Mouse (Mus musculus): ENCODE measurements at regions not wholly inside any gene's neighbourhood (a gene's known extent, or its start where the extent isn't known, plus 50 kb on each side); places are given as distances from the start of the nearest gene placed in this dataset.

DNA sequence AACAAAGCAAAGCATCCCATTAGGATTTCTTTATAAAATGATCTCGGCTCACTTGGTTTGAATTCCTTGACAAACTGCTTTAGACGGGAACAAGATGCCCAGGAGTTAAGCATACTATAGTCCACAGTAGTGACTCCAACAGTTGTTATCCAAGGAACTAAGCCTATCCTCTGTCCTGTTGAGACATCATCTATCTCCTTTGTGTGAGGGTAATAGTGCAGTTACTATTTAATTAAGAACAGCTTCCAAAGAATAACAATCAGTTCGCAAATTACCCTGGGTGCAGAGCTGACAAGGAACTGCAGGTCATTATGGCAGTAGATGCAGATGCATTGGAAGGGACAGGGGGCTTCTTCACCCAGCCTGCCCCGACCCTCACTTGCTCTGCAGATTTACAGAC, 115.7 kb upstream of the Slc24a5 start:
- no peak for DNase-seq

DNA sequence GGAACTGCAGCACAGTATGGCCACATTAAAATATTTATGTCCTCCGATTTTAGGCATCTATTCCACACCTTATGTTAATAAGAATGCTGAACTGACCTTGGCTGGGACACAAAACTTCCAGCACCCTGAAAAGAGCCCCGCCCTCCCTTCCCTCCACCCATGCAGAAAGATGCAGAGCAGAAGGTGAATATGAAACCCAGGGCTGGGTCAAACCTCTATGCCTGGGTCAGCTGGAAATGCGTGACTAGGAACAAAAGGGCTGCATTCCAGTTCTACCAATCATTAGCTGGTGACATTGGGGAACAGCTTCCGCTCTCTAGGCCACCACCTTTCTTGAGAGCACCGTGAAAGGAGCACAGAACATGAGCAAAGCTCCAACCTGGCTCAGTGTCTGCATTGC, 114.9 kb upstream of the Slc24a5 start:
- DNase-seq = no peak

DNA sequence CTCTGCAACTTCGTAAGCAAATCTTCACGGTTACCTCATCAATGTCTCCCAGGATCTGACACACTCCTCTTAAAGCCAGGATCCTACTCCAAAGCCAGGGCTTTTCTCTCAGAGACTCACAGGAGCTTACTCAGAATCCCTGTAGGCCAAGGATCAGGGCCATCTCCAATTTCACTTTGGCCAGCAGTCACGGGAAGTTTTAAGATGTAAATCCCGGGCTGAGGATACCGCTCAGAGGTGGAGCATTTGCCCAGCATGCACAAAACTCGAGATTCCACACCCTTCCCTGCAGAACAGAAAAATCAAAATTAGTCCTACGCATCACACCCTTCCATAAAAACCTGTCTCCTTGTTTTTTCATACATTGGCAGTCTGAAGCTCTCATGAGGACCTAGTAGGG, 112.1 kb upstream of the Slc24a5 start:
- no peak for DNase-seq

DNA sequence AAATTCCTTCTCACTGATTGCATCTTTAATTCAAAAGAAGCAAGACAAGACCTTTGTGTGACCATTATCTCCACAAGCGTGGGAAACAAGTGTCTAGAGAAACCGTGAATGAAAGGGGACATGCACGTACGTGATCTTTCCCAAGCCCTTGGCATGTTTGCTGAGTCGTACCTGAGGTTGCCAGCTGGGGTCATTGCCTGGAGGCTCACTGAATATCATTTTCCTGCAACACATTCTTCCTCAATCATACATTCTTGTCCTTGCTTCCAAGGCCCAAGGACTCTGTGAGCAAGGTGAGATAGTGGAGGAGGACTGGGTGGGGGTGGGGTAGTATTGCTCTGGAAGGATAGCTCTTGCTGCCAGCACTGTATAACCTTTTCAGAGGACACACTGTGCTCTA, 108.5 kb upstream of the Slc24a5 start:
- no peak for DNase-seq

DNA sequence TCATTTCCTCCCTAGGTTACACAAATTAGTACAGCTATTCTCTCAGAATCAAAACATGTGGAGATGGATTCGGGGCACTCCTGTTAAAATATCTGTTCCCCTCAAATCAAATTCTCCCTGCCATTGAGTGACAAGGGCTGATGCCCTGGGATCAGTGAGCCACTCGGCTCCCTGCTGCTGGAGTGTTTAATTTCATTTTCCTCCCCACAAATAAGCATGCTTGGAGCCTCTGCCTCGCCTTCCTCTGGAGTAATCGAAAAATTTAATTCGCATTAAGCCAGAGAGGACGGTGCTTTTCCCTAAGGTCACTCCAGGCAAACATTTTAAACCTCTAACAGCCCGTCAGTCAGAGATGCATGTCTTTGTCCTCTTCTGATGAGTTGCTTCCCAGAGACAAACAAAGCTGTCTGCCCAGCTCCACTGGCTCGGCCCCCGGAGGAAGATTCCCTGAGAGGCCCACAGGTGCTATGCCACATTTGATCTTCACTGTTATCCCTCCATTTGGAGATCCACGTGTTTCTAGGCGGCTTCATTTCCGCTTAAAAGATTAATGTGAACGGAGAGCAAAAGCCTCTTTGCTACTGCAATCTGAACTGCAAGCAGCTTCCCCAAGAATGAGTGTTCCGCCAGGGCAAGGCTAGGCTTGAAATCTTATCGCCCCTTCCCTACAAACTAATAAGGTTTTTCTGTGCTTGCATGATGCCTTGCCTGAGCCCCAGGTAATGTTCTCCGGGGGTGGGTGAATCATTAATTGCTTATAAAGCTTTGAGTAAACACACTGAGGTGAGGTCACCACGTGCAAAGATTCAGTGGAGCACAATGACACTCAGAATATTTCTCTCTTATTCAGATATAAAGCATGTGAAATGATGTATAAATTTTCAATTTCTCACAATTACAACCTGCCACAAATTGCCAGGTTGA, 95.8 kb upstream of the Slc24a5 start:
- DNase-seq = no peak

DNA sequence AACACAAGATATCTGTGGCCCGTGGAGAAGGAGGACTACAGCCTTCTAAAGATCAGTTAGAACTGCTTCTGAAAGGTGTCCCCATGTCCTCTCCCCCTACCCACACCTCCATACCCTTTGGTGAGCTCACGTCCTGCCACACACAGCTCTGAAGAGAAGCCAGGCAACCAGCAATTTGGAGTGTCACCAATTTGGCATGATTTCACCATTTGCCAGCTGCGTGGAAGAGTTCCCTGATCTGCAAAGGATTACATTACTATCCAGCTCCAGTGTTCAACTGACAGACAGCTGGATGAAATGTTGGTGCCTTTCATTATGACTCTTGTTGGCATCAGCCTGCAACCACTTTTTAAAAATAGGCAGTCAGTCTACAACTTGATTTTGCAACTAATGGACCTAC, 92.8 kb upstream of the Slc24a5 start:
- DNase-seq = no peak

DNA sequence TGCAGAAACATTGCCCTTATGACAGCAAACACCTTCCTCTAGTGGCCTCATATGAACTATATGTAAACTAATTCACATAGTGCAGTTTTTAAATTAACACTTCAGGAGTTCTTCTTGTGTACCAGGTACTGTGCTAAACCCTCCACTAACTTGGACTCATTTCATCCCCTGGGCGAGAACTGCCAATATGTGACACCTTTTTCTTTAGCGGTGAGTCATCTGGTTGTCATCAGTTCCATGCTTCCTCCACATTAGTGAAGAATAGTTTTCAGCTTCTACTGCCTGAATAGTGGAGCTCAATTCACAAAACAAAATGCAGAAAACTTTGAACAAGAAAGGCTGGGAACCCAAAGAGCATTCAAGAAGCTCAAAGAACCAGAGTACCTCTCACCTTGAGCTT, 76.9 kb upstream of the Slc24a5 start:
- no peak for DNase-seq

DNA sequence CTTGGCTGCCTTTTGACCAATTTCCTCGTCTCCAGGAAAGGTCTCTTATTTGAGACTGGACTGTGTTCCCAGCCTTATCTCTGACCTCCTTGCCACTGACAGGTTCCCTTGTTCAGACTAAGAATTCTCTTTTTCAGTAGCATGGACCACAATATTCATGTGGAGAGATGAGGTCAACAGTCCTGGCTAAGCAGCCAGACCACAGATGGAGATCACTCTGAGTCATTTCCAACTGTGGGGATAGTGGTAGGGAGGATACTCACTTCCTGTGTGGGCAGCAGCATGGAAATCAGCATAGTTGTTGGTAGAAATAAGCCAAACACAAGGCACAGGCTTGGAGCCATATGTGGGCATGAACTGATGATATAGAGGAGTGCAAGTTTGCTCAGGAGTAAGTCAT, 52.9 kb upstream of the Slc24a5 start:
- no peak for DNase-seq

DNA sequence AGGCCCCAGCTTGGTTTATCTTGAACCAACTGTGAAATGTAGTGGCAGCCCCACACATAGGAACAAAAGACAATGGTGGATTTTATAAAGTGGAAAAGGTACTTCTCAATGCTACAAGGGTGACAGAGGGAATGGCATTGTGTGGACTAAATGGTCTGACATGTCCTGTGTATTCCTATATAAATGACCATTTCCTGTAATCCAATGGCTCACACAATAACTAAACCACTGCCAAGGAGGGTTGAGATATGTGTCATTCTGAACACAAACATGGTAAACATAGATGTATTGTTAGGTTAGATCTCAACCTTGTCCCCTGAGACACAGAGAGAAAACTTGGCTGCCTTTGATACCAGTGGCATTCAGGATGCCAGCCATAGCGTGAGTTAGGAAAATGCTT, 51.0 kb upstream of the Slc24a5 start:
- no peak for DNase-seq

All from adrenal gland, adult 8-10 months (tissue).